29 mouse cellular contexts compared by ENCODE assay signal in the genomic region with DNA sequence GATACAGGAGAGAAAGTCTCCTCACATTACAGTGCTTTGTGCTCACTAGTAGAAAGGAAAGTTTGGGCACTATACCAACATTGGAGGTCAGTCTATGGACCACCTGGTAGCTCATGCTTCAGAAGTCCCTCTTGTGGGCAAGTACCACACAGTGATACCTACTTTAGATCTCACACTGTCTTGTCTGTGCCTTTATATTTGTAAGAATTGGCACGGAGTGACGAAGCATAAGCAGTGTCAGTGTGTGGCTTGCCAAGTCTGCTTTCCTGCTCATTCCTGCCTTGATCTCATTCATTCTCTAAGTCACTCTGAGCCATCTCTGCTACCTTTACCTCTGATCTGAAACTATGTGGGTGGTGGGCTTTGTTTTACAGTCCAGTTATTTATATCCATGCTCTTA.
DNase-seq lines count a peak whose midpoint lies in the region; ATAC-seq and TF ChIP-seq lines count a peak whose summit lies in the region.
"Had no signal": no experiment of that assay in that cellular context is flagged by ENCODE, and none has a peak within 500 bp of the region (broad histone marks: within the 10 kb centered on the region; RNA-seq: fewer than 3 reads in every experiment).

No protein-coding gene starts in this region.

- no peak overlapping the region for H3K4me2 ChIP-seq in forebrain, embryonic 13.5 days
- no peak overlapping the region for H3K4me2 ChIP-seq in forebrain, postnatal 0 days (ENCODE audit: low read depth)
- H3K4me2 ChIP-seq in midbrain, embryonic 11.5 days: no peak overlapping the region
- H3K4me2 ChIP-seq: embryonic facial prominence, embryonic 12.5 days; embryonic facial prominence, embryonic 15.5 days; forebrain, embryonic 15.5 days; heart, embryonic 12.5 days; heart, embryonic 15.5 days; hindbrain, embryonic 13.5 days; intestine, embryonic 15.5 days had no signal

- TF ChIP-seq CTCF in forebrain, postnatal 0 days (IDR thresholded peaks at IDR 0.05; ENCODE audit: low read depth): no peak

- H3K9me3 ChIP-seq in forebrain, embryonic 13.5 days (replicated peaks): no peaks in the 10 kb centered on the region
- H3K9me3 ChIP-seq in forebrain, postnatal 0 days (ENCODE audit: low read length): no peaks in the 10 kb centered on the region
- no peaks in the 10 kb centered on the region for H3K9me3 ChIP-seq in midbrain, embryonic 11.5 days (ENCODE audit: control insufficient read depth, low read length)
- H3K9me3 ChIP-seq: embryonic facial prominence, embryonic 12.5 days; embryonic facial prominence, embryonic 15.5 days; forebrain, embryonic 15.5 days; G1E; heart, embryonic 12.5 days; heart, embryonic 15.5 days; hindbrain, embryonic 10.5 days; hindbrain, embryonic 13.5 days; intestine, embryonic 15.5 days had no signal

- H3K27me3 ChIP-seq in forebrain, embryonic 13.5 days: no peaks in the 10 kb centered on the region
- no peaks in the 10 kb centered on the region for H3K27me3 ChIP-seq in forebrain, postnatal 0 days (ENCODE audit: insufficient read depth, low read length)
- H3K27me3 ChIP-seq in midbrain, embryonic 11.5 days (ENCODE audit: control insufficient read depth, insufficient read depth, low read length): no peaks in the 10 kb centered on the region
- H3K27me3 ChIP-seq: CH12.LX; embryonic facial prominence, embryonic 12.5 days; embryonic facial prominence, embryonic 15.5 days; forebrain, embryonic 15.5 days; heart, embryonic 12.5 days; heart, embryonic 15.5 days; hindbrain, embryonic 13.5 days; intestine, embryonic 15.5 days; Patski had no signal

- H3K4me1 ChIP-seq in forebrain, embryonic 13.5 days: no peaks in the 10 kb centered on the region
- no peaks in the 10 kb centered on the region for H3K4me1 ChIP-seq in forebrain, postnatal 0 days (ENCODE audit: insufficient read depth)
- no peaks in the 10 kb centered on the region for H3K4me1 ChIP-seq in midbrain, embryonic 11.5 days (ENCODE audit: control insufficient read depth, insufficient read depth, low read length)
- H3K4me1 ChIP-seq: embryonic facial prominence, embryonic 12.5 days; embryonic facial prominence, embryonic 15.5 days; forebrain, embryonic 15.5 days; heart, embryonic 15.5 days; hindbrain, embryonic 10.5 days; hindbrain, embryonic 13.5 days; intestine, embryonic 15.5 days had no signal

- DNase-seq in forebrain, postnatal 0 days: no peak
- DNase-seq in frontal cortex, postnatal 10 days (ENCODE audit: low spot score in 2 of 2): no peak
- peak; percentile 45 for DNase-seq in brain, adult 2 months (ENCODE audit: low read depth, low spot score)
- DNase-seq in telencephalon, adult 2 months (ENCODE audit: low read depth, low spot score): peak; percentile 16
- DNase-seq in midbrain, embryonic 11.5 days (ENCODE audit: low spot score, missing footprints): no peak
- DNase-seq: adrenal gland, postnatal 10 days; adrenal gland, postnatal 36 days; B cell, adult 2 months; cerebellum, adult 18-20 months; cerebellum, adult 9-10 months; gastrocnemius, postnatal 10 days; gastrocnemius, postnatal 36 days; heart, postnatal 10 days; heart, postnatal 36 days; kidney, adult 11 months had no signal

- H3K36me3 ChIP-seq in forebrain, embryonic 13.5 days (ENCODE audit: poor library complexity, severe bottlenecking): no peaks in the 10 kb centered on the region
- no peaks in the 10 kb centered on the region for H3K36me3 ChIP-seq in forebrain, postnatal 0 days (ENCODE audit: insufficient read depth)
- no peaks in the 10 kb centered on the region for H3K36me3 ChIP-seq in midbrain, embryonic 11.5 days (ENCODE audit: control insufficient read depth, insufficient read depth, low read length)
- H3K36me3 ChIP-seq: embryonic facial prominence, embryonic 12.5 days; embryonic facial prominence, embryonic 15.5 days; forebrain, embryonic 15.5 days; G1E; heart, embryonic 12.5 days; heart, embryonic 15.5 days; hindbrain, embryonic 10.5 days; hindbrain, embryonic 13.5 days; intestine, embryonic 15.5 days had no signal

- H3K9ac ChIP-seq in forebrain, embryonic 13.5 days: no peak overlapping the region
- no peak overlapping the region for H3K9ac ChIP-seq in forebrain, postnatal 0 days
- no peak overlapping the region for H3K9ac ChIP-seq in midbrain, embryonic 11.5 days (ENCODE audit: low read length)
- H3K9ac ChIP-seq: embryonic facial prominence, embryonic 12.5 days; embryonic facial prominence, embryonic 15.5 days; forebrain, embryonic 15.5 days; heart, embryonic 12.5 days; heart, embryonic 15.5 days; hindbrain, embryonic 13.5 days; intestine, embryonic 15.5 days had no signal

- 0 out of 2 replicates have a peak, but pooled peaks have one; percentile 13 for ATAC-seq in forebrain, embryonic 13.5 days
- no peak for ATAC-seq in forebrain, postnatal 0 days
- peak; percentile 66 for ATAC-seq in frontal cortex, adult (ENCODE audit: low TSS enrichment)
- ATAC-seq in midbrain, embryonic 11.5 days (ENCODE audit: low FRiP score): no peak
- ATAC-seq: forebrain, embryonic 15.5 days; hindbrain, embryonic 16.5 days; intestine, embryonic 15.5 days; Patski had no signal

- 83% methylated on average over 2 of the region's 2 CpGs for WGBS in forebrain, embryonic 13.5 days
- 58% methylated on average over 2 of the region's 2 CpGs for WGBS in forebrain, postnatal 0 days
- 98% methylated on average over 2 of the region's 2 CpGs for WGBS in midbrain, embryonic 11.5 days

- no peak overlapping the region for H3K27ac ChIP-seq in forebrain, embryonic 13.5 days
- H3K27ac ChIP-seq in forebrain, postnatal 0 days (ENCODE audit: low read depth, low read length): no peak overlapping the region
- no peak overlapping the region for H3K27ac ChIP-seq in midbrain, embryonic 11.5 days (ENCODE audit: low read depth, low read length)
- H3K27ac ChIP-seq: embryonic facial prominence, embryonic 12.5 days; embryonic facial prominence, embryonic 15.5 days; forebrain, embryonic 15.5 days; heart, embryonic 15.5 days; hindbrain, embryonic 10.5 days; hindbrain, embryonic 13.5 days; intestine, embryonic 15.5 days had no signal

- H3K4me3 ChIP-seq in forebrain, embryonic 13.5 days: no peak overlapping the region
- H3K4me3 ChIP-seq in forebrain, postnatal 0 days (ENCODE audit: low read depth, low read length): no peak overlapping the region
- H3K4me3 ChIP-seq in midbrain, embryonic 11.5 days (ENCODE audit: low read depth, low read length): no peak overlapping the region
- H3K4me3 ChIP-seq: embryonic facial prominence, embryonic 12.5 days; embryonic facial prominence, embryonic 15.5 days; forebrain, embryonic 15.5 days; heart, embryonic 12.5 days; heart, embryonic 15.5 days; hindbrain, embryonic 10.5 days; hindbrain, embryonic 13.5 days; intestine, embryonic 15.5 days had no signal

Comparison
In these comparisons a context has a peak if more than half of its experiments do, and no peak if none do; other contexts are left out.
1. ATAC-seq: peak in forebrain, embryonic 13.5 days (single experiment) and frontal cortex, adult (single experiment); none in forebrain, postnatal 0 days (single experiment) and midbrain, embryonic 11.5 days (single experiment).
2. DNase-seq: peak in brain, adult 2 months (single experiment) and telencephalon, adult 2 months (single experiment); none in forebrain, postnatal 0 days (single experiment), frontal cortex, postnatal 10 days (0 of 2) and midbrain, embryonic 11.5 days (single experiment).